Mouse (Mus musculus) testis, postnatal 10 days (tissue): ENCODE data around the gene Enc1.
A peak's percentile ranks its signal among the peaks of the same experiment; 100 is the strongest.

Experiments
- DNase-seq: peaks from one replicate; pipeline ENCODE4 v3.0.0; 2021; ENCODE audit warnings: low spot score

The Enc1 gene

GRCm38 (mm10) chr13:97292451-97293245, 51.7 kb downstream of the Enc1 start:
- no peak for DNase-seq

- peak; percentile 63 for DNase-seq
Observed at GRCm38 (mm10) chr13:97295101-97295852, 54.4 kb downstream of the Enc1 start.

- no peak for DNase-seq
Observed at GRCm38 (mm10) chr13:97295853-97296219, 54.9 kb downstream of the Enc1 start.

- DNase-seq = no peak
Observed at GRCm38 (mm10) chr13:97296281-97296680, 55.4 kb downstream of the Enc1 start.

GRCm38 (mm10) chr13:97296757-97297156, 55.9 kb downstream of the Enc1 start:
- no peak for DNase-seq

- DNase-seq = no peak
Observed at GRCm38 (mm10) chr13:97297418-97298050, 56.6 kb downstream of the Enc1 start.

- DNase-seq = no peak
Observed at GRCm38 (mm10) chr13:97298896-97299295, 58.0 kb downstream of the Enc1 start.

- DNase-seq = no peak
Observed at GRCm38 (mm10) chr13:97299877-97300873, 59.3 kb downstream of the Enc1 start.
